Mouse (Mus musculus): ENCODE results near the gene Tpm4. TPM values are rescaled to one million over a fixed set of nuclear protein-coding genes. Genes with fewer than 3 reads are reported as not detected.

Tpm4 gene
- polyA plus RNA-seq, 1 experiment from 2014 or later: 869 TPM

DNA sequence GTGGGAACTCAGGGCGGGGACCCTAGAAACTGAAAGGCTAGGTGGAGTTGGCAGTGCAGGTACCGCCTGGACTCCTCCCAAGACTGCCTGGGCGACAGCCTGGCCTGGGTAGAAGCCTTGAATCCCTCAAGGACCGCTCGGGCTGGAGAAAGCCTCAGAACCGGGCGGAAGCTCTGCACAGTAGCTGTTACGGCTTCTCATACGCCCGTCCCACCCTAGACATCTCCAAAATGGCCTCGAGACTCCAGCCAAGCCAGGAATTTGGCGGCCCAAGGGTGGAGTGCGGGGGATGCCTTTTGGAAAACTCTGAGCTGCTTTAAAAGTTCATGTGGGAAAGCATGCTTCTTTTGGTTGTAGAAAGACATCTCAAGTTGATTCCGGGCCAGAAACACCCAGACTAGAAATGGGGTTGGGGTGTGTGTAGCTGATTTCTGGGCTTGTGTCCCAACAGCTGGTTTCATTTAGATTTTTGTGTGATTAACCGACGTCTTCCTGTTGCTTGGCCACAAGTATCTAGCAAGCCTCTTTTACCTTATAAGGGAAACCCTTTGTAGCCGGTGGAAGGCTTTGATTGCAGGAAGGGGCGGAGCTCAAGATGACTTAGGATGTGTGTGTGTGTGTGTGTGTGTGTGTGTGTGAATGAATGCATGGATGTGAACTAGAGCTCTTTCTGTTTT is 1.7 kb downstream of the Tpm4 start:
- peak overlapping the region; percentile 100 for H3K27ac ChIP-seq (ENCODE audit: low read length)
- WGBS: under 1% methylated on average over 18 of the region's 18 CpGs
- peak overlapping the region; percentile 93 for H3K4me3 ChIP-seq (ENCODE audit: low read length)
- H3K27me3 ChIP-seq (ENCODE audit: insufficient read depth, low read length): no peaks in the 10 kb centered on the region
- H3K4me1 ChIP-seq (ENCODE audit: insufficient read depth, low read length): peaks cover 19% of the 10 kb centered on the region
- no peaks in the 10 kb centered on the region for H3K9me3 ChIP-seq (ENCODE audit: low read length)
- H3K36me3 ChIP-seq (ENCODE audit: insufficient read depth, low read length): peaks cover 33% of the 10 kb centered on the region
- peak; percentile 50 for ATAC-seq (ENCODE audit: low FRiP score, low TSS enrichment)
- H3K4me2 ChIP-seq (replicated peaks; ENCODE audit: low read depth, low read length): peak overlapping the region; percentile 83
- peak overlapping the region; percentile 95 for H3K9ac ChIP-seq (replicated peaks; ENCODE audit: low read length)

- Histone ChIP-seq H3K9me3 (ENCODE audit: low read length) (no peaks in the 10 kb centered on the region), H3K9ac (replicated peaks; ENCODE audit: low read length) (peak overlapping the region; percentile 9; the same call in 1 of the 2 replicates), H3K4me2 (replicated peaks; ENCODE audit: low read depth, low read length) (peak overlapping the region; percentile 83), H3K4me1 (ENCODE audit: insufficient read depth, low read length) (peaks cover 19% of the 10 kb centered on the region), H3K4me3 (ENCODE audit: low read length) (peak overlapping the region; percentile 93), H3K36me3 (ENCODE audit: insufficient read depth, low read length) (peaks cover 42% of the 10 kb centered on the region), H3K27ac (ENCODE audit: low read length) (no peak overlapping the region; the same call in 1 of the 2 replicates), H3K27me3 (ENCODE audit: insufficient read depth, low read length) (no peaks in the 10 kb centered on the region)
- 69% methylated on average over 2 of the region's 2 CpGs for WGBS
- no peak for ATAC-seq (ENCODE audit: low FRiP score, low TSS enrichment)
Measured at GRCm38 (mm10) chr8:72137431-72137830, 2.7 kb downstream of the Tpm4 start.

DNA sequence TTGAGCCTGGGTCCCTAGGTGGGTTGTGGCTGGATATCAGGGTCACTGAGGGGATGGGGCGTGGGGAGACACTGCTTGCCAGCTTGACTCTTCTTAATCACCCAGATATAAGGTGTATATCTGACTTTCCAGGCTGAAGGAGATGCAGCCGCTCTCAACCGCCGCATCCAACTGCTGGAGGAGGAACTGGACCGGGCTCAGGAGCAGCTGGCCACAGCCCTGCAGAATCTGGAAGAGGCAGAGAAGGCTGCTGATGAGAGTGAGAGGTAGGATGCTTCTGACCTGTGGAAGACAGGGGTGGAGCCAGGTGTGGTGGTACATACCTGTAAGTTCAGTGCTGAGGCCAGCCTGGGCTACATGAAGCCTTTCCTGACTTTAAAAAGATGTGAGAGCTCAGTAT is 3.7 kb downstream of the Tpm4 start:
- H3K27me3 ChIP-seq (ENCODE audit: insufficient read depth, low read length): no peaks in the 10 kb centered on the region
- 94% methylated on average over 5 of the region's 5 CpGs for WGBS
- no peak for ATAC-seq (ENCODE audit: low FRiP score, low TSS enrichment)
- H3K4me3 ChIP-seq (ENCODE audit: low read length): no peak overlapping the region
- H3K27ac ChIP-seq (ENCODE audit: low read length): no peak overlapping the region
- H3K4me2 ChIP-seq (replicated peaks; ENCODE audit: low read depth, low read length): no peak overlapping the region
- H3K9me3 ChIP-seq (ENCODE audit: low read length): no peaks in the 10 kb centered on the region
- peaks cover 52% of the 10 kb centered on the region for H3K36me3 ChIP-seq (ENCODE audit: insufficient read depth, low read length)
- H3K4me1 ChIP-seq (ENCODE audit: insufficient read depth, low read length): peaks cover 16% of the 10 kb centered on the region
- no peak overlapping the region for H3K9ac ChIP-seq (replicated peaks; ENCODE audit: low read length)

DNA sequence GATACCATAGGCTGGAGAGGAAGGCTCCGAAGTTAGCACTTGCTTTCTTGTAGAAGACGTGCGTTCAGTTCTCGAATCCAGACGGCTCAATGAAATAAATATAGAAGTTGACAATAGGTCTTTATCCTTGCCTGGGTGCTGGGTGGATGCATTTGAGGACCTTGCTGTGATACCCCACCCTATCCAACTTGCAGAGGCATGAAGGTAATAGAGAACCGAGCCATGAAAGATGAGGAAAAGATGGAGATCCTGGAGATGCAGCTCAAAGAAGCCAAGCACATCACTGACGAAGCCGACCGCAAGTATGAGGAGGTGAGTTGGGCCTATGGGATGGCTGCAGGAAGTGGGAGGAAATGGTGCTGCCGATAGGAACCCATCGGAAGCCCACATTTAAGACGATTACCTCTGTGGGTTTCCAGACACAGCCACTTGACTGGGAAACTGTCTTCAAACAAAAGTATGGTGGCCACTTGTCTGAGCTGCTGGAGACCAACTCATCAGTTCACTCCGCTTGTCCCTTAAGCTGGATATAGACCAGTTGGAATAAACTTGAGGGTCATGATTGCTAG is 8.6 kb downstream of the Tpm4 start:
- peaks cover 94% of the 10 kb centered on the region for H3K36me3 ChIP-seq (ENCODE audit: insufficient read depth, low read length)
- no peak overlapping the region for H3K4me2 ChIP-seq (replicated peaks; ENCODE audit: low read depth, low read length)
- H3K27me3 ChIP-seq (ENCODE audit: insufficient read depth, low read length): no peaks in the 10 kb centered on the region
- 0 out of 2 replicates have a peak, but pooled peaks cover 3% of the 10 kb centered on the region for H3K4me1 ChIP-seq (ENCODE audit: insufficient read depth, low read length)
- ATAC-seq (ENCODE audit: low FRiP score, low TSS enrichment): no peak
- no peak overlapping the region for H3K27ac ChIP-seq (ENCODE audit: low read length)
- H3K4me3 ChIP-seq (ENCODE audit: low read length): no peak overlapping the region
- H3K9ac ChIP-seq (replicated peaks; ENCODE audit: low read length): no peak overlapping the region
- WGBS: 90% methylated on average over 13 of the region's 13 CpGs
- H3K9me3 ChIP-seq (ENCODE audit: low read length): no peaks in the 10 kb centered on the region

DNA sequence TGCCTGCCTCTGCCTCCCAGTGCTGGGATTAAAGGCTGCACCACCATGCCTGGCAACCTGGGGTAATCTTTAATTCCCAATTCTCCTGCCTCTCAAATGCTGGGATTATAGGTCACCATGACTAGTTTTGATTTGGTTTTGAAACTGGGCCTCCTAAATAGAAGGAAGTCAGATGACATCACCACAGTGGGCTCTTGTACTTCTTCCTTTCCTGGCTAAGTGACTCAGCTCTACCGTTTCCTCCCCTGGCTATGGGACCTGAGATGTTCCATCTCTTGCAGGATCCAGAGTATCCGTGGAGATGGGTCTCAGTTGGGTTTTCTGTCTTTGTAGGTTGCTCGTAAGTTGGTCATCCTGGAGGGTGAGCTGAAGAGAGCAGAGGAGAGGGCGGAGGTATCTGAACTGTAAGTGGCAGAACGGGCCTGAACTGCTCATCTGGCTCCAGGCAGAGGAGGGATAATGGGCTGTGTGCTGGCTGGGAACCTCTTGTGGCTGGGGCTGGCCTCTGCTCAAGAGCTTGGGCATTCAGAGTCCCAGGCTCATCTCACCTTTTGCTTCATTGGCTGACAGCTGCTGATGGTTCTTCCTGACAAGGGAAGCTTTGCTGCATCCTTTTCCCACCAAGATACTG is 9.7 kb downstream of the Tpm4 start:
- Histone ChIP-seq H3K4me2 (replicated peaks; ENCODE audit: low read depth, low read length) (no peak overlapping the region), H3K4me1 (ENCODE audit: insufficient read depth, low read length) (0 out of 2 replicates have a peak, but pooled peaks cover 5% of the 10 kb centered on the region), H3K27me3 (ENCODE audit: insufficient read depth, low read length) (no peaks in the 10 kb centered on the region), H3K36me3 (ENCODE audit: insufficient read depth, low read length) (peaks cover 91% of the 10 kb centered on the region), H3K27ac (ENCODE audit: low read length) (no peak overlapping the region), H3K4me3 (ENCODE audit: low read length) (no peak overlapping the region), H3K9me3 (ENCODE audit: low read length) (no peaks in the 10 kb centered on the region), H3K9ac (replicated peaks; ENCODE audit: low read length) (no peak overlapping the region)
- no peak for ATAC-seq (ENCODE audit: low FRiP score, low TSS enrichment)
- WGBS: 93% methylated on average over 5 of the region's 5 CpGs

DNA sequence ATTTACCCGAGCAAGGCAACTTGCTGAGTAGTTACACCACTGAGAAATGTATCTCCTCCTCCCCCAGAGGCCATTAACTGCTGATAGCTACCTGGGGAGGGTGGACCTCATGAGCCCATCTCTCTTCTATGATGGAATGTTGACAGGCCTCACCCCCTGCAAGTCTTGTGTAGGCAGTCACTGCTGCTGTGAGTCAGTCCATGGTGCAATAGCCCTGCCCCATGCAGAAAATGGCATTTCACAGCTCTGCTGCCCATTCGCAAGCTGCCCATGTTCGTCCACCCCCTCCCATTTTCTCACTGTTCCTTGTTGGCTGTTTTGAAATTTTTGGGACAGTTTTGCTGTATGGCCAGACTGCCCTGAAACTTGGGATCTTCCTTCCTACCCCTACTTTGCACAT is 10.7 kb downstream of the Tpm4 start:
- no peak overlapping the region for H3K9ac ChIP-seq (replicated peaks; ENCODE audit: low read length)
- no peaks in the 10 kb centered on the region for H3K9me3 ChIP-seq (ENCODE audit: low read length)
- H3K36me3 ChIP-seq (ENCODE audit: insufficient read depth, low read length): peaks cover 91% of the 10 kb centered on the region
- 83% methylated on average over 3 of the region's 3 CpGs for WGBS
- ATAC-seq (ENCODE audit: low FRiP score, low TSS enrichment): no peak
- H3K27me3 ChIP-seq (ENCODE audit: insufficient read depth, low read length): no peaks in the 10 kb centered on the region
- no peak overlapping the region for H3K4me3 ChIP-seq (ENCODE audit: low read length)
- H3K27ac ChIP-seq (ENCODE audit: low read length): no peak overlapping the region
- H3K4me2 ChIP-seq (replicated peaks; ENCODE audit: low read depth, low read length): no peak overlapping the region
- H3K4me1 ChIP-seq (ENCODE audit: insufficient read depth, low read length): 0 out of 2 replicates have a peak, but pooled peaks cover 5% of the 10 kb centered on the region

DNA sequence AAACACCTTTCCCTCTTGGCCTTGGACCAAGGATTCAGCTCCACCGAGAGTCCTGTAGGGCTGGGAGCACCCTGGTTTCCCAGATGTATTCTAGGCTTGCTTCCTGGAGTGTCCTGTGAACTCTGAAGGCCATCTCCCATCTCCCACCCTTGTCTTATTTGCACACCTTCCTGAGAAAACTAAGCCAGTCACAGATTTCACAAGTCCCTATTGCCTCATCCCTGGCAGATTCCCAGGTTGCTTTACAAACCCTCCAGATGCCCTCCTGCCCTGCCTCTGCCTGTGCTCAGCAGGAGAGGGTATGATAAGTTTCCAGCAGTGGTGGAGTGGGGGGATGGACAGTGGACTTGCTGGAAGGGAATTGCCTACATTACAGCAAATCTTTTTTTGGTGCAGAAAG is 11.3 kb downstream of the Tpm4 start:
- H3K9me3 ChIP-seq (ENCODE audit: low read length): no peaks in the 10 kb centered on the region
- H3K4me1 ChIP-seq (ENCODE audit: insufficient read depth, low read length): 0 out of 2 replicates have a peak, but pooled peaks cover 5% of the 10 kb centered on the region
- WGBS: 87% methylated on average over 1 of the region's 1 CpGs
- no peak overlapping the region for H3K9ac ChIP-seq (replicated peaks; ENCODE audit: low read length)
- no peak for ATAC-seq (ENCODE audit: low FRiP score, low TSS enrichment)
- no peak overlapping the region for H3K4me2 ChIP-seq (replicated peaks; ENCODE audit: low read depth, low read length)
- H3K36me3 ChIP-seq (ENCODE audit: insufficient read depth, low read length): peaks cover 93% of the 10 kb centered on the region
- H3K4me3 ChIP-seq (ENCODE audit: low read length): no peak overlapping the region
- H3K27me3 ChIP-seq (ENCODE audit: insufficient read depth, low read length): no peaks in the 10 kb centered on the region
- H3K27ac ChIP-seq (ENCODE audit: low read length): no peak overlapping the region

DNA sequence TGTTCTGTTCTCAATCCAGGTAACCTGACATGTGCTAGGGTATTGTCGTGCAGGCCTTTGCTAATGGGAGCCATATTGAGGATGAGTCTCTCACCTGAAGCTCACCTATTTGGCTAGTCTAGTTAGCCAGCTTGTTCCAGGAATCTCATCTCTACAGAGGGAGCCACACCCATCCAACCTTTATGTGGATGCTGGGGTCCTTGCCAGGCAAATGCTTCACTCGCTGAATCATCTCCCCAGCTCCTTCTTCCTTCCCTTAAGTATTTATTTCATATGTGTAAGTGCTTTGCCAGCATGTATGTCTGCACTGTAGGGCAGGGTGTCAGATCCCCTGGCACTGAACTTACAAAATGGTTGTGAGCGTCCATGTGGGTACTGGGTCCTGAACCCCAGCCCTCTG is 11.8 kb downstream of the Tpm4 start:
- no peak for ATAC-seq (ENCODE audit: low FRiP score, low TSS enrichment)
- Histone ChIP-seq H3K4me1 (ENCODE audit: insufficient read depth, low read length) (0 out of 2 replicates have a peak, but pooled peaks cover 5% of the 10 kb centered on the region), H3K9me3 (ENCODE audit: low read length) (no peaks in the 10 kb centered on the region), H3K36me3 (ENCODE audit: insufficient read depth, low read length) (peaks cover 93% of the 10 kb centered on the region), H3K4me3 (ENCODE audit: low read length) (no peak overlapping the region), H3K27ac (ENCODE audit: low read length) (no peak overlapping the region), H3K27me3 (ENCODE audit: insufficient read depth, low read length) (no peaks in the 10 kb centered on the region), H3K9ac (replicated peaks; ENCODE audit: low read length) (no peak overlapping the region), H3K4me2 (replicated peaks; ENCODE audit: low read depth, low read length) (no peak overlapping the region)
- WGBS: 93% methylated on average over 3 of the region's 3 CpGs

DNA sequence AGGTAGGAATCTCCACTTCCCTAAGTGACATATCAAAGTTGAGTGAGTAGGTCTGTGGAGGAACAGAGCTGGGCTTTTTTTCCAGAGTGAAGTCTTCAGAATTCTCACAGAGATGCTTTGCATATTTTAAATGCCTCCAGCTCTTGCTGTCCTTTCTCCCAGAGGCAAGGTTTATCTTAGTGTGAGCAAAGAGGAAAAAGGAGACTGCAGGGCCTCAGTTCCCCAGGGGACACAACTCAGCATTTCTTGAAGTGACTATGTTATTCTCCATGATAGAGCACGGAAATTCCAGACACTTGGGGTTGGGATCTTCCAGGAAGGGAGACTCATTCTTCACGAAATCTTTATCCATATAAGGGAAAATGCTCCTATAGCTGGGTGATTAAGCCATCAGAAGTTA is 12.5 kb downstream of the Tpm4 start:
- H3K4me2 ChIP-seq (replicated peaks; ENCODE audit: low read depth, low read length): no peak overlapping the region
- ATAC-seq (ENCODE audit: low FRiP score, low TSS enrichment): no peak
- peaks cover 93% of the 10 kb centered on the region for H3K36me3 ChIP-seq (ENCODE audit: insufficient read depth, low read length)
- H3K9me3 ChIP-seq (ENCODE audit: low read length): no peaks in the 10 kb centered on the region
- no peak overlapping the region for H3K27ac ChIP-seq (ENCODE audit: low read length)
- no peak overlapping the region for H3K9ac ChIP-seq (replicated peaks; ENCODE audit: low read length)
- no peaks in the 10 kb centered on the region for H3K27me3 ChIP-seq (ENCODE audit: insufficient read depth, low read length)
- 78% methylated on average over 2 of the region's 2 CpGs for WGBS
- H3K4me1 ChIP-seq (ENCODE audit: insufficient read depth, low read length): 0 out of 2 replicates have a peak, but pooled peaks cover 5% of the 10 kb centered on the region
- no peak overlapping the region for H3K4me3 ChIP-seq (ENCODE audit: low read length)

DNA sequence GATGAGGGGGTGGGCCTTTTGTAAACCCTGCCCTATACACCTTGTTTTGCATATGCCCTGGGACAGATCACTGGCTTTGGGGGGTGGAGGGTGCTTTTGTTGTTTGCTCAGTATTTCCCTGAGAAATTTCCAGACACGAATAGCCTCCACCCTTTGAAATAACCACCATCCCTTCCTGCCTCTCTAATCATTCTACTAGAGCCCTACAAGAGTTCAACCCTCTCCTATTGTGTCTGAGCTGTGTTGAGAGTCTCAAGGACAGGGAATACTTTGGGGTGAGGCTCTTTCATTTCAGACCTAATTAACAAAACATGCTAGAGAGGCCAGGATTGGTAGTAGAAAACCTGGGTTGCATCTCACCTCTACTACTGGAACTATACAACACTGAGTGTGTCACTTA is 14.3 kb downstream of the Tpm4 start:
- Histone ChIP-seq H3K4me3 (ENCODE audit: low read length) (no peak overlapping the region), H3K4me2 (replicated peaks; ENCODE audit: low read depth, low read length) (no peak overlapping the region), H3K9ac (replicated peaks; ENCODE audit: low read length) (0 out of 2 replicates have a peak overlapping the region, but pooled peaks have one; percentile 16), H3K9me3 (ENCODE audit: low read length) (no peaks in the 10 kb centered on the region), H3K4me1 (ENCODE audit: insufficient read depth, low read length) (0 out of 2 replicates have a peak, but pooled peaks cover 5% of the 10 kb centered on the region), H3K27ac (ENCODE audit: low read length) (no peak overlapping the region), H3K36me3 (ENCODE audit: insufficient read depth, low read length) (peaks cover 90% of the 10 kb centered on the region), H3K27me3 (ENCODE audit: insufficient read depth, low read length) (no peaks in the 10 kb centered on the region)
- ATAC-seq (ENCODE audit: low FRiP score, low TSS enrichment): no peak
- WGBS: 95% methylated on average over 1 of the region's 1 CpGs
